In the genomic region with DNA sequence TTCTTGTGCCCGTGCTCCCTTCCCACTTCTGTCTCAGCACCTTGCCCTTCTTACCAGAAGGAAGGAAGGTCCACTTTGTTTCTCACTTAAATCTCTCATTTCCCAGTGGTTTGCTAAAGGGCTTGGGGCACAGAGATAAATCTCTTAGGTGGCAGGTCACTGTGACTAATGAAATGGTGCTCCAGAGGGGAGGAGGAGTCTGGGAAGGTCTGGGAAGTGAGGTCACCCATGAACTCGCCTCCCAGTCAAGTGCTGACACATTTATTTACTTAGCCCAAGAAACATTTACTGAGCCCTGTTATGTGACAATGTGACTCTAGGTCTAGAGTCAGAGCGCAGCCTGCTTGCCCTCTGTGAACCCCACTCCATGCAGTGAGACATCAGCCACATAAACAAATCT, we compare ENCODE assay signal across 13 mouse cellular contexts. TPM values are rescaled to one million over a fixed set of nuclear protein-coding genes. Genes with fewer than 3 reads are reported as not detected.
A peak's percentile ranks its signal among the peaks of the same experiment; 100 is the strongest.
DNase-seq lines count a peak whose midpoint lies in the region; ATAC-seq lines count a peak whose summit lies in the region.
"Had no signal": no experiment of that assay in that cellular context is flagged by ENCODE, and none has a peak within 500 bp of the region (broad histone marks: within the 10 kb centered on the region; RNA-seq: fewer than 3 reads in every experiment).

No protein-coding gene starts in this region.

- peaks cover 32% of the 10 kb centered on the region for H3K27me3 ChIP-seq in limb, embryonic 11.5 days (ENCODE audit: control insufficient read depth, insufficient read depth, low read length)
- peaks cover 55% of the 10 kb centered on the region for H3K27me3 ChIP-seq in limb, embryonic 10.5 days (ENCODE audit: low read depth, poor library complexity, severe bottlenecking)
- peaks cover 54% of the 10 kb centered on the region for H3K27me3 ChIP-seq in kidney, embryonic 15.5 days

- peaks cover 8% of the 10 kb centered on the region; the same call in 1 of the 2 replicates for H3K4me1 ChIP-seq in limb, embryonic 11.5 days (ENCODE audit: control insufficient read depth, insufficient read depth, low read length)
- peaks cover 54% of the 10 kb centered on the region for H3K4me1 ChIP-seq in limb, embryonic 10.5 days
- peaks cover 57% of the 10 kb centered on the region for H3K4me1 ChIP-seq in kidney, embryonic 15.5 days
- H3K4me1 ChIP-seq: liver, embryonic 13.5 days had no signal

- H3K27ac ChIP-seq in limb, embryonic 11.5 days (replicated peaks; ENCODE audit: low read depth, low read length), result no peak overlapping the region
- H3K27ac ChIP-seq in limb, embryonic 10.5 days, result no peak overlapping the region
- H3K27ac ChIP-seq in kidney, embryonic 15.5 days, result no peak overlapping the region
- H3K27ac ChIP-seq: forebrain, embryonic 13.5 days; liver, embryonic 13.5 days had no signal

- H3K36me3 ChIP-seq in limb, embryonic 11.5 days (ENCODE audit: control insufficient read depth, insufficient read depth, low read length), result no peaks in the 10 kb centered on the region
- H3K36me3 ChIP-seq in limb, embryonic 10.5 days, result no peaks in the 10 kb centered on the region
- no peaks in the 10 kb centered on the region for H3K36me3 ChIP-seq in kidney, embryonic 15.5 days
- H3K36me3 ChIP-seq: liver, embryonic 13.5 days had no signal

- no peak overlapping the region for H3K4me3 ChIP-seq in limb, embryonic 11.5 days (ENCODE audit: low read depth, low read length)
- H3K4me3 ChIP-seq in limb, embryonic 10.5 days, result no peak overlapping the region
- no peak overlapping the region for H3K4me3 ChIP-seq in kidney, embryonic 15.5 days (replicated peaks)
- H3K4me3 ChIP-seq: forebrain, embryonic 13.5 days; liver, embryonic 13.5 days had no signal

- H3K9ac ChIP-seq in limb, embryonic 11.5 days (ENCODE audit: low read length), result no peak overlapping the region
- H3K9ac ChIP-seq in kidney, embryonic 15.5 days, result no peak overlapping the region
- H3K9ac ChIP-seq: forebrain, embryonic 13.5 days; liver, embryonic 13.5 days had no signal

- intact Hi-C loops in left cerebral cortex, postnatal 10 days (cut with DNase I), result no loop called here

- ATAC-seq in limb, embryonic 11.5 days (ENCODE audit: insufficient number of reproducible peaks, low FRiP score, low TSS enrichment, low read depth), result no peak
- peak; percentile 67 for ATAC-seq in kidney, embryonic 15.5 days (replicated peaks; ENCODE audit: low FRiP score)
- ATAC-seq: CD4-positive, CD25-positive, alpha-beta regulatory T cell, adult 4 months; forebrain, embryonic 13.5 days had no signal

- WGBS in limb, embryonic 11.5 days, result 4% methylated on average over 3 of the region's 3 CpGs
- 11% methylated on average over 3 of the region's 3 CpGs for WGBS in limb, embryonic 10.5 days
- 0% methylated on average over 3 of the region's 3 CpGs for WGBS in kidney, embryonic 15.5 days

- no peak overlapping the region for H3K4me2 ChIP-seq in limb, embryonic 11.5 days (ENCODE audit: low read depth, severe bottlenecking)
- H3K4me2 ChIP-seq in kidney, embryonic 15.5 days, result peak overlapping the region; percentile 19; the same call in 1 of the 2 replicates
- H3K4me2 ChIP-seq: forebrain, embryonic 13.5 days; liver, embryonic 13.5 days had no signal

- no peaks in the 10 kb centered on the region for H3K9me3 ChIP-seq in limb, embryonic 11.5 days (ENCODE audit: control insufficient read depth, low read length)
- H3K9me3 ChIP-seq in limb, embryonic 10.5 days (replicated peaks), result no peaks in the 10 kb centered on the region
- no peaks in the 10 kb centered on the region for H3K9me3 ChIP-seq in kidney, embryonic 15.5 days (replicated peaks)
- H3K9me3 ChIP-seq: forebrain, embryonic 13.5 days; liver, embryonic 13.5 days had no signal

- DNase-seq in limb, embryonic 11.5 days (ENCODE audit: low spot score), result peak; percentile 34
- DNase-seq in limb, embryonic 10.5 days (ENCODE audit: low spot score), result no peak
- peak; percentile 67 for DNase-seq in embryo, embryonic 10 days (ENCODE audit: low spot score)
- peak; percentile 77 for DNase-seq in lung, postnatal 36 days
- DNase-seq in heart, adult 18-20 months, result no peak
- DNase-seq in left cerebral cortex, postnatal 10 days (ENCODE audit: extremely low spot score in 1 of 2, low spot score in 2 of 2), result no peak
- DNase-seq in cerebellum, adult 11 months, result no peak
- DNase-seq: gastrocnemius, postnatal 36 days; heart, postnatal 4 days; liver, embryonic 13.5 days had no signal

RNA-seq across cellular contexts. Expression of gene Lrtm2, which starts 2.6 kb away (rescaled TPM):
- not detected in 2 replicates for polyA plus RNA-seq in limb, embryonic 11.5 days (2014; fragmentation: Nextera tagmentation; extraction: Ambion mirVana)
- not detected in 2 replicates for polyA plus RNA-seq in limb, embryonic 10.5 days (2016; fragmentation: Nextera tagmentation; extraction: Ambion mirVana)
- polyA plus RNA-seq in kidney, embryonic 15.5 days (2015; fragmentation: Nextera tagmentation; extraction: Ambion mirVana), result 0.14 and 0.26 TPM in 2 replicates
- total RNA-seq in heart, adult 18-20 months (2021), result under 1 TPM; 0.08 to 0.10 TPM
- 10 to 100 TPM; 38.5 to 39.4 TPM for total RNA-seq in left cerebral cortex, postnatal 10 days (2021)
- polyA plus RNA-seq: liver, embryonic 13.5 days had no signal

Comparison
In these comparisons a context has a peak if more than half of its experiments do, and no peak if none do; other contexts are left out.
1. DNase-seq: peak in limb, embryonic 11.5 days (single experiment), embryo, embryonic 10 days (single experiment) and lung, postnatal 36 days (single experiment); none in limb, embryonic 10.5 days (single experiment), heart, adult 18-20 months (0 of 2), left cerebral cortex, postnatal 10 days (0 of 2) and cerebellum, adult 11 months (single experiment).